Mouse (Mus musculus): ENCODE data around the gene Ddx5.

DNA sequence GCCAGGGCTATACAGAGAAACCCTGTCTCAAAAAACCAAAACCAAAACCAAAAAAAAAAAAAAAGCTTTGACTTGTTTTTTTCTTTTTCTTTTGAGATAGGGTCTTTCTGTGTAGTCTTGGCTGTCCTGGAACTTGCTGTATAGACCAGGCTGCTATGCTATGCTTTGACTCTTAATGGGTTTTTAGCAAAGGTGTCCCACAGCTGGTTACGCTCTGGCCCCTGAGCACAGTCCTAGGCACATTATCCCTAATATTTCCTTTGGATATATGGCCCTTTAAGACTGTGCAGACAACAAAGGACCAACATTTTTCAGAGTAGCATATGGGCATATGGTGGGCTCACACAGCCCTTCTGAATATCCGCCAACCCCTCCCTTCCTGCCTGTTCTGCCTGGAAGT lies 49.9 kb downstream of the Ddx5 start:
- no peak for TF ChIP-seq CTCF (IDR thresholded peaks at IDR 0.05; ENCODE audit: control insufficient read depth, insufficient read depth, insufficient read length)
- TF ChIP-seq USF1 (IDR thresholded peaks at IDR 0.05; ENCODE audit: low read depth), result no peak
